Mouse (Mus musculus) lung, adult 2 months (tissue): ENCODE data around the gene Tcp11l1. TPM values are rescaled to one million over a fixed set of nuclear protein-coding genes. Genes with fewer than 3 reads are reported as not detected.

Source experiments
- DNase-seq: peaks from one replicate; pipeline ENCODE4 v3.0.0; 2022
- H3K4me1 ChIP-seq: fragments of 200-500 bp; 2 replicates; pipeline ENCODE4 v1.6.1; 2011; ENCODE audit warnings: low read length; ENCODE audit not compliant: control insufficient read depth, insufficient read depth
- H3K4me3 ChIP-seq: fragments of 200-500 bp; replicated peaks from 2 replicates; pipeline ENCODE3; 2011; ENCODE audit warnings: low read depth, mild to moderate bottlenecking, control low read depth, low read length; ENCODE audit errors: extremely low read depth
- CTCF ChIP-seq: fragments of 200-500 bp; IDR thresholded peaks from 2 replicates; pipeline ENCODE4 v1.5.1; 2011; ENCODE audit warnings: mild to moderate bottlenecking, low read length, control low read depth; ENCODE audit not compliant: insufficient read depth
- POLR2A ChIP-seq: fragments of 200-500 bp; IDR thresholded peaks from 2 replicates; pipeline ENCODE4 v1.6.1; 2011; ENCODE audit warnings: low read depth, mild to moderate bottlenecking, control low read depth, low read length, borderline replicate concordance; ENCODE audit errors: extremely low read depth
- WGBS: fragments of 180-500 bp; shearing (Covaris S2); methylation state at CpG from one replicate; pipeline ENCODE4 v1.1.7; 2018; 5-methylcytosine and 5-hydroxymethylcytosine counted together
- polyA plus RNA-seq: library from polyadenylated mRNA; depleted of rRNA; stranded (reverse); fragments of >200 nt; gene quantifications from 2 replicates; pipeline ENCODE4 v1.2.3, GENCODE M21; 2012; rRNA removed

The Tcp11l1 gene
- 4.7 and 5.1 TPM in 2 replicates for polyA plus RNA-seq

DNA sequence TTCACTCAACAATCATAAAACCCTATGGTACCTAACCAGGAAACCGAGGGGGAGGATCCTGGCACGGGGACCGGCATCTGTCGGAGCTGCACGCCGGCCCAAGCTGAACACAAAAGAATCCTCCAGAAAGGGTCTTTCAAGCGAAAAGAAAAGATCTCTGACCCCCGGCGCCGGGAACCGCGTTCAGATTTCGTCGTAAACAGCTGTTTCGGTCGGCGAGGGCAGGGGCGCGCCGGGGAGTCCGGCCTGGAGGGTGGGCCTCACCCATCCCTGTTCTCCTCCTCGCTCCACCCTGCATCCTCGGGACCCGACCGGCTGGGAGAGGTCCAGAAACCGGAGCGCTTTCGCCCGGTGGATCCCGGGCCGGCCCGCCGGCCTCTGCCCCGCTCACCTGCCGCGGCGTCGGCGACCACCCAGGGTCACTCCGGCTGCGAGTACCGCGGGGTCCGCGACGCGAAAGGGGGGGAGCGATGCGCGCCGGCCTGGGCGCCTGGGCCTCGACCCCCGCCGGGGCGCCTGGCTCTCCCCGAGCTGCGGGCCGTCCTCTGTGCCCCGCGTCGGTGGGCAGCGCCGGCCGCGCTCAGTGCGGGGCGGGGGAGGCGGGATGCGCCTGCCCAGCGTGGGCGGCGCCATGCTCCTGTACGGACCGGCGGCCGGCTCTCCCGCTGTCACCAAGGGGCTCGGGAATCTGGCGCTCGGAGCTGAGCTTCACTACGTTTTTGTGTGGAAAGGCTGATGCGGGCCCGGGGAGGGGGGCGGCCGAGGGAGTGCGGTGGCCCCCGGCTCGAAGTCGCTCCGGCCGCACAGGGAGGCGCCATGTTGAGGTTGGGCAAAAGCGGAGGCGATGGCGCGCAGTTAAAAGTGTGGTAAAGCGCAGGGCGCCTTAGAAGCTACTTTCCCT, at the start of gene Tcp11l1:
Tcp11l1 (minus strand) TSS at position 585 of the 901 bp plus-strand sequence.
- WGBS: under 1% methylated on average over 93 of the region's 99 CpGs
- Histone ChIP-seq H3K4me3 (peak within 1 kb of the TSS; percentile 90), H3K4me1 (no peaks in the 10 kb centered on the region)
- TF ChIP-seq POLR2A (no peak), CTCF (no peak)
- peak; percentile 76 for DNase-seq

- H3K4me3 ChIP-seq: no peak overlapping the region
- TF ChIP-seq POLR2A (no peak), CTCF (0 out of 2 replicates have a peak, but pooled peaks have one; percentile 10)
- no peaks in the 10 kb centered on the region for H3K4me1 ChIP-seq
- no peak for DNase-seq
- WGBS: 52% methylated on average over 3 of the region's 3 CpGs
Measured at GRCm38 (mm10) chr2:104750611-104751010, 38.6 kb upstream of the Tcp11l1 start.

DNA sequence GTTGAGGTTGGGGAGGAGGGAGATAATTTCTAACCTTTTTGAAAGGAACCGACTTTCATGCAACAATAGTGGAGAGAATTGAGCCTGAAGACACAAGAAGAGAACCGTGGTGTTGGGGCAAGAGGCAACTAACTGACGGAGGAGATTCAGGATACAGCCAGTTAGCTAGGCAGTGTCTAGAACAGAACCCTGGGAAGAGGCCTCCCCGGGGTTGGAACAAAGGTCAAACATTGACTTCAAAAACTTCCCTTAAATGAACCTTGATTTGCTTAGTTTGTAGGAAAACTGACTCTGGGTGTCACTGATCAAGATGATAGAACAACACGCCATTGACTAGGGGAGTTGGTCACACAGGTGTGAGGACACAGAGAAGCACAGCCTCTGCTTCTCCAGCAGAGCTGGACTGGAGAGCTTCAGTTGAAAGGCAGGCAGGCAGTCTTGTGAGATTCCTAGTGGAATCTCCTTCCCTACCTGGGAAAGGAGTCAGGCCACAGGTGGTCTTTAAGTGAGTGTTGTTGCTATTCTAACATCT, 36.7 kb upstream of the Tcp11l1 start:
- no peaks in the 10 kb centered on the region for H3K4me1 ChIP-seq
- DNase-seq: no peak
- no peak overlapping the region for H3K4me3 ChIP-seq
- TF ChIP-seq CTCF (no peak), POLR2A (no peak)
- 77% methylated on average over 5 of the region's 5 CpGs for WGBS

DNA sequence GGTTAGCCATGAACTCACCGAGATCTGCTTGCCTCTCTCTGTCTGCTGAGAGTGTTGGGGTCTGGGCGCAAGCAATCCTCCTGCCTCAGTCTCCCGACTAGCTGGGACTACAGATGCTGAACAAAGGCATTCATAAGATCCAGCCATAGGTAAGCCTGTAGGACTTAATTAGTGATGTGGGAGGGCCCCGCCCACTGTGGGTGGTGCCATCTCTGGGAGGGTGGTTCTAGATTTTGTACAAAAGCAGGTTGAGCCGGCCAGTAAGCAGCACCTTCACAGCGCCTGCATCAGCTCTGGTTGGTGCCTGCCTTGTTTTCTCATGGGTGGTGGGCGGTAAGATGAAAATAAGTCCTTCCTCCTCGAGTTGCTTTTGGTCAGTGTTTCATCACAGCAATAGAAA, 34.3 kb upstream of the Tcp11l1 start:
- Histone ChIP-seq H3K4me1 (no peaks in the 10 kb centered on the region; the same call in 1 of the 2 replicates), H3K4me3 (no peak overlapping the region)
- TF ChIP-seq POLR2A: no peak
- TF ChIP-seq CTCF: no peak
- 53% methylated on average over 8 of the region's 8 CpGs for WGBS
- no peak for DNase-seq

DNA sequence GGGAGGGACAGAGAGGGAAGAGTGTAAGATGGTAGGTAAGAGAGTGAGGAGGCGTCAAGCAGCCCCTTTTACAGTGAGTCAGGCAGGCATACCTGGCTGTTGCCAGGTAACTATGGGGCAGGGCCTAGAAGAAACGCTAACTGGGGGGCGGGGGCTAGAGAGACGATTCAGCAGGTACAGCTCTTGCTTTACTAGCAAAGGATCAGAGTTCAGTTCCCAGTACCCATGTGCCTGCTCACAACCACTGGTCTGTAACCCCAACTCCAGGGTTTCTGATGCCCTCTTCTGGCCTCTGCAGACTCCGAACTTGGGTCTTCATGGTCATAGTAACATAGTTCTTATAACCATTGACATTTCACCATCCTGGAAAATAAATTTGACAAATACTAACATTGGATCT, 32.0 kb upstream of the Tcp11l1 start:
- DNase-seq: no peak
- Histone ChIP-seq H3K4me1 (no peaks in the 10 kb centered on the region; the same call in 1 of the 2 replicates), H3K4me3 (no peak overlapping the region)
- TF ChIP-seq POLR2A: no peak
- TF ChIP-seq CTCF: no peak
- 62% methylated on average over 5 of the region's 5 CpGs for WGBS

GRCm38 (mm10) chr2:104743160-104743559, 31.2 kb upstream of the Tcp11l1 start:
- peak overlapping the region; percentile 37 for H3K4me3 ChIP-seq
- WGBS: 15% methylated on average over 7 of the region's 7 CpGs
- no peak for DNase-seq
- TF ChIP-seq POLR2A: no peak
- no peak for TF ChIP-seq CTCF
- H3K4me1 ChIP-seq: no peaks in the 10 kb centered on the region; the same call in 1 of the 2 replicates

DNA sequence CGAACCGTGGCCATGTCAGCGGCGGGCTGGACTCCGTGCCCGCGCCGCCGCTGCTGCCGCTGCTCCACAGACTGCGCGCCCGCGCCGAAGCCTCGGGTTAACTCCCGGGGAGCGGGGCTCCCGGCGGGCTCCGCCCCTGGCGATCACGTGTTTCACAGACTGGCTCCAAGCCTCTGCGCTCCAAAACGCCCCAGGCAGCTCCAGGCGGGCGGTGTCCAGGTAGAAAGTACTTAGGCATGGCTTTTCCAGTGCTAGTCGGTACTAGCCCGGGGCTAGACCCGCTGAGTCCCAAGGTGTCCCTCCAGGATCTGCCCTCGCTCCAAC, 30.7 kb upstream of the Tcp11l1 start, which contains the start of gene Depdc7:
Depdc7 (minus strand) TSS at position 138 of the 324 bp plus-strand sequence.
- H3K4me1 ChIP-seq: no peaks in the 10 kb centered on the region; the same call in 1 of the 2 replicates
- peak; percentile 92 for DNase-seq
- H3K4me3 ChIP-seq: peak within 1 kb of the TSS; percentile 68
- WGBS: under 1% methylated on average over 31 of the region's 31 CpGs
- no peak for TF ChIP-seq CTCF
- no peak for TF ChIP-seq POLR2A

GRCm38 (mm10) chr2:104741896-104742740, 30.1 kb upstream of the Tcp11l1 start:
- TF ChIP-seq POLR2A: no peak
- no peak for TF ChIP-seq CTCF
- WGBS: 8% methylated on average over 31 of the region's 46 CpGs
- Histone ChIP-seq H3K4me3 (peak overlapping the region; percentile 68), H3K4me1 (no peaks in the 10 kb centered on the region; the same call in 1 of the 2 replicates)
- DNase-seq: no peak
